Mouse (Mus musculus) layer of hippocampus, postnatal 10 days (tissue): Measurements from ENCODE around the gene Syndig1. TPM values are rescaled to one million over a fixed set of nuclear protein-coding genes. Genes with fewer than 3 reads are reported as not detected.
A peak's percentile ranks its signal among the peaks of the same experiment; 100 is the strongest.

Experiments used
- DNase-seq, 2 experiments: peaks; one replicate each; pipeline ENCODE4 v3.0.0; 2021; ENCODE audit warnings: low spot score in 2 of 2
- total RNA-seq, 2 experiments: library from RNA; stranded (reverse); gene quantifications; 2 replicates each; pipeline ENCODE4 v1.2.3; 2021

The Syndig1 gene
- total RNA-seq, 2 experiments from 2014 or later, result 44.2 to 48.2 TPM

GRCm38 (mm10) chr2:149872496-149872895, 43.5 kb downstream of the Syndig1 start:
- no peak for DNase-seq

GRCm38 (mm10) chr2:149873346-149873745, 44.3 kb downstream of the Syndig1 start:
- DNase-seq, result no peak

GRCm38 (mm10) chr2:149877954-149878353, 48.9 kb downstream of the Syndig1 start:
- DNase-seq, result no peak

GRCm38 (mm10) chr2:149887634-149888033, 58.6 kb downstream of the Syndig1 start:
- DNase-seq, result no peak

GRCm38 (mm10) chr2:149891647-149892046, 62.6 kb downstream of the Syndig1 start:
- DNase-seq, result no peak

GRCm38 (mm10) chr2:149896337-149896736, 67.3 kb downstream of the Syndig1 start:
- DNase-seq, result no peak

GRCm38 (mm10) chr2:149899615-149900014, 70.6 kb downstream of the Syndig1 start:
- no peak for DNase-seq

- no peak for DNase-seq
These were observed 71.6 kb downstream of the Syndig1 start for GRCm38 (mm10) chr2:149900606-149901005.

- peak in 1 of 2 experiments; percentile 5 for DNase-seq
These were observed 75.4 kb downstream of the Syndig1 start for GRCm38 (mm10) chr2:149904405-149904804.

- DNase-seq, result no peak
These were observed 77.7 kb downstream of the Syndig1 start for GRCm38 (mm10) chr2:149906694-149907093.

GRCm38 (mm10) chr2:149917162-149917561, 88.2 kb downstream of the Syndig1 start:
- no peak for DNase-seq

GRCm38 (mm10) chr2:149923561-149923960, 94.5 kb downstream of the Syndig1 start:
- no peak for DNase-seq

GRCm38 (mm10) chr2:149925911-149926310, 96.9 kb downstream of the Syndig1 start:
- DNase-seq, result no peak

- no peak for DNase-seq
These were observed 98.0 kb downstream of the Syndig1 start for GRCm38 (mm10) chr2:149927001-149927400.

- no peak for DNase-seq
These were observed 98.5 kb downstream of the Syndig1 start for GRCm38 (mm10) chr2:149927481-149927880.

GRCm38 (mm10) chr2:149929986-149930385, 101.0 kb downstream of the Syndig1 start:
- DNase-seq, result no peak

GRCm38 (mm10) chr2:149931111-149931510, 102.1 kb downstream of the Syndig1 start:
- DNase-seq, result no peak

GRCm38 (mm10) chr2:149932095-149932494, 103.1 kb downstream of the Syndig1 start:
- DNase-seq, result no peak

GRCm38 (mm10) chr2:149933247-149933898, 104.4 kb downstream of the Syndig1 start:
- no peak for DNase-seq

GRCm38 (mm10) chr2:149934139-149934538, 105.1 kb downstream of the Syndig1 start:
- no peak for DNase-seq

- no peak for DNase-seq
These were observed 109.8 kb downstream of the Syndig1 start for GRCm38 (mm10) chr2:149938829-149939228.

GRCm38 (mm10) chr2:149939586-149939985, 110.6 kb downstream of the Syndig1 start:
- DNase-seq, result no peak

GRCm38 (mm10) chr2:149950641-149951040, 121.6 kb downstream of the Syndig1 start:
- no peak for DNase-seq
